Mouse (Mus musculus): ENCODE data around the gene D330020A13Rik. TPM values are rescaled to one million over a fixed set of nuclear protein-coding genes. Genes with fewer than 3 reads are reported as not detected.

Gene D330020A13Rik
- polyA plus RNA-seq, 1 experiment from 2014 or later: 0.77 TPM

DNA sequence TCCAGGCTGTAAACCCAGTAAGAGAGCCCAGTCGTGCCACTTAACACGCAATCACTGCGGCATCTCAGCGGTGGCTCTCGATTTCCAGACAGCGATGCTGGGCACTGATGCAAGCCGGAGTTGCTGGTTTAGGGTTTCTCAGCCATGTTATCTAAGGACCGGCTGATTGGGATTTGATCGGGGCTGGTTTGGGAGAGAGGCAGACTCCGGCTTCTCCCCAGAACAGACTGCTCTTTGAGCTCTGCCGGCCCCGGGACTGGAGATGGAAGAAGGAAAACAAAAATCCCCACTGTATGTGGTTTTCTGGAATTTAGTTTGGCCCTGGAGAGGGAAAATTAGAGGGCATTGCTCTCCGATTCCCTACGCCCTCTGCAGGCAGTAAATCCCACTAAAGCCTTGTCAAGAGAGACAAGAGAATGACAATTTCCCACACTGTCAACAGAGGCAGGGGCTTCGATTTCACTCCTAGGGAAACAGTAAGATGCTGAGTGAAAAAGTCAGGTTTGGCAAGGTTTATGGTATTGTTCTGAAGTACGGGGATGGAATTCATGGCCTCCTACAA lies 8.7 kb downstream of the D330020A13Rik start:
- peak overlapping the region; percentile 22 for H3K4me3 ChIP-seq
- H3K36me3 ChIP-seq: no peaks in the 10 kb centered on the region
- peaks cover 8% of the 10 kb centered on the region; the same call in 1 of the 2 replicates for H3K4me1 ChIP-seq
- peak overlapping the region; percentile 10; the same call in 1 of the 2 replicates for H3K9ac ChIP-seq
- whole genome bisulfite sequencing: 16% methylated on average over 16 of the region's 16 CpGs
- peak overlapping the region; percentile 67; the same call in 1 of the 2 replicates for H3K27ac ChIP-seq
- peak overlapping the region; percentile 44 for H3K4me2 ChIP-seq
- ATAC-seq (ENCODE audit: insufficient number of reproducible peaks, low FRiP score, low TSS enrichment, low read depth): no peak
- H3K9me3 ChIP-seq: no peaks in the 10 kb centered on the region
- H3K27me3 ChIP-seq: no peaks in the 10 kb centered on the region

DNA sequence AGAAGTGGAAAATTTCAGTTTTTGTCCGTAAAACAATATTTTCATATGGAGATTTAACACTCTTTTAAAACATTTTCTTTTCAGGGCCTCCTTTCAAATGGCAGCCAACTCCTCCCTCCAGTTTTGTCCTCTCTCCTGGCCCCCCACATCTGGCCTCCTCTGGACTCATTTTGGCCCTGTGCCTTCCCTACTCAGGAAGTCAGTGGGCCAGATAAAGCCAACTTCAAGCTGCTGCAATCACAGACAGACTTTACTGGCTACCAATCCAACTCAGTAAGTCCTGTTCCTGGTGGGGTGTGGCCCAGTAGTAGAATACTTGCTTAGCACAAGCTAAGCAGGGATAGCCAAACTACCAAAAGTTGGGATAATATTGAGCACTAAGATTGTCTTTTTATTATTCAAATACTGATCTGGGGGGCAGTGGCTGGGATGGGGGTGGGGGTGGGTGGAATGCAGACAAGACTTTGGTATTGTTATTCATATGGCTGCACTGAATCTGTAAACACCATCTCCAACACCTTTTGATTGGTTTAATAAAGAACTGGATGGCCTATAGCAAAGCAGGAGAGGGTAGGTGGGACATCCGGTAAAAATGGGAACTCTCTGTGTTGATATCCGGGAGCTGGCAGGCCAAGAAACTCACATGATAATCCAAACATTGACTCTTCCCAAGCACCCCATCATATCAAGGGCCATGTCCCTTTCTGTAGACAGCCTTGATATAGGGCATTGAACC lies 12.9 kb downstream of the D330020A13Rik start:
- Histone ChIP-seq H3K36me3 (no peaks in the 10 kb centered on the region), H3K9ac (no peak overlapping the region), H3K27me3 (no peaks in the 10 kb centered on the region), H3K27ac (no peak overlapping the region), H3K4me1 (peaks cover 8% of the 10 kb centered on the region; the same call in 1 of the 2 replicates), H3K4me3 (no peak overlapping the region), H3K4me2 (no peak overlapping the region), H3K9me3 (no peaks in the 10 kb centered on the region)
- WGBS: 80% methylated on average over 3 of the region's 3 CpGs
- ATAC-seq (ENCODE audit: insufficient number of reproducible peaks, low FRiP score, low TSS enrichment, low read depth): no peak

DNA sequence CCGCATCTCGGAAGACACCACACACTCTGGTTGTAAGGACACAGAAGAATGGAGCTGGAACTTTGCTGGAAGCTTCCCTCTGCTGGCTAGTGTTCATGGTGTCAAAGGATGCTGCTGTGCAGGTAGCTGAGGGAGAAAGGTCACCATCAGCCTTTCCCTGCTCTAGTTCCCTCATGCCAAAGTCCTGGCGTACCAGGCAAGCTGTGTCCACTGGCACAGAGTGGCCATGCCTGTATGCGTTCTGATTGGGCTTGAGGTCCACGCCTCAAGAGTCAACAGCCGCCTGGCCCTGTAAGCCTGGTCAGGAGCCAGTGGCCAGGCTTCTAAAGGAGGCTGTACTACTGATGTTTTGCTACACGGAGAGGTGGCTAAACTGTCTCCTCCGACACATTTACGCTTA lies 15.2 kb downstream of the D330020A13Rik start:
- no peak overlapping the region for H3K27ac ChIP-seq
- no peak for ATAC-seq (ENCODE audit: insufficient number of reproducible peaks, low FRiP score, low TSS enrichment, low read depth)
- no peak overlapping the region for H3K9ac ChIP-seq
- WGBS: 72% methylated on average over 9 of the region's 9 CpGs
- no peaks in the 10 kb centered on the region for H3K9me3 ChIP-seq
- no peak overlapping the region for H3K4me2 ChIP-seq
- H3K27me3 ChIP-seq: no peaks in the 10 kb centered on the region
- no peaks in the 10 kb centered on the region for H3K36me3 ChIP-seq
- no peak overlapping the region for H3K4me3 ChIP-seq
- no peaks in the 10 kb centered on the region; the same call in 1 of the 2 replicates for H3K4me1 ChIP-seq

DNA sequence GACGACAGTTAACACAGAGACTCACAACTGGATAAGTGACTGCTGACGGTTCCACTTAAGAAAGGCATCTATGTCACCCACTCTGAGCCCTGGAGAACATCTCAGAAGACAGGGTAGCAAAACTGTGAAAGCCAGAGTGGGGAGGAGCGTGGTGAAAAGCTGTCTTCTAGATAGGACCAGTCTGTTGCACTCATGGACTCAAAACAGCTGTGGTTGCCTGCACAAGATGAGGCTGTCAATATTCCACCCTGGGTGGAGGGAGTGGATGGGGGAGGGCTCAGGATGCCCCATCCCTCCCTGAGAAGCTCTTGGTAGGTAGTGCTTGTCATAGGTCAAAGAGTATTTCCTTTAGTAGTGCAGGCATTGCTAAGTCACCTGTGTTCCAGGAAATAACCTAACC lies 15.6 kb downstream of the D330020A13Rik start:
- Histone ChIP-seq H3K27ac (no peak overlapping the region), H3K4me1 (no peaks in the 10 kb centered on the region; the same call in 1 of the 2 replicates), H3K9ac (no peak overlapping the region), H3K27me3 (no peaks in the 10 kb centered on the region), H3K36me3 (no peaks in the 10 kb centered on the region), H3K9me3 (no peaks in the 10 kb centered on the region), H3K4me2 (no peak overlapping the region), H3K4me3 (no peak overlapping the region)
- ATAC-seq (ENCODE audit: insufficient number of reproducible peaks, low FRiP score, low TSS enrichment, low read depth): no peak
- WGBS: 46% methylated on average over 3 of the region's 3 CpGs

DNA sequence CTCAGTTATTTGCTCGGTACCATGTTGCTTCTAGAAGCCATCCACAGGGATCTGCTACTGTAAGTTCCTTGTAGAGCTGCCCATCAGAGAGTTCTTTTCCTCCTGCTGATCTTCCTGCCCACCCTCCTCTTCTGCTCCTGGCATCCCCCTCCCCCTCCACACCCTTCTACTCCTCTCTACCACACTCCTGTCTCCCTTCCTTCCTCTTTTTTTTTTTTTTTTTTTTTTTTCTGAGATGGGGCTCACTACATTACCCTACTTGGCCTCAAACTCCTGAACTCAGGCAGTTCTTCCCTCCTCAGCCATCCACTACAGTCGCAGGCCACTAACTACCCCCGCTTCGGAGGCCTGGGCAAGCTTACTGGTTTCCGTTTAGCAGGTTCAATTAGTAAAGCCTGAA lies 18.3 kb downstream of the D330020A13Rik start:
- no peak for ATAC-seq (ENCODE audit: insufficient number of reproducible peaks, low FRiP score, low TSS enrichment, low read depth)
- WGBS: 52% methylated on average over 5 of the region's 5 CpGs
- H3K9ac ChIP-seq: no peak overlapping the region
- no peak overlapping the region for H3K27ac ChIP-seq
- no peaks in the 10 kb centered on the region for H3K27me3 ChIP-seq
- H3K4me3 ChIP-seq: no peak overlapping the region
- H3K9me3 ChIP-seq: no peaks in the 10 kb centered on the region
- no peak overlapping the region for H3K4me2 ChIP-seq
- H3K36me3 ChIP-seq: no peaks in the 10 kb centered on the region
- no peaks in the 10 kb centered on the region for H3K4me1 ChIP-seq

DNA sequence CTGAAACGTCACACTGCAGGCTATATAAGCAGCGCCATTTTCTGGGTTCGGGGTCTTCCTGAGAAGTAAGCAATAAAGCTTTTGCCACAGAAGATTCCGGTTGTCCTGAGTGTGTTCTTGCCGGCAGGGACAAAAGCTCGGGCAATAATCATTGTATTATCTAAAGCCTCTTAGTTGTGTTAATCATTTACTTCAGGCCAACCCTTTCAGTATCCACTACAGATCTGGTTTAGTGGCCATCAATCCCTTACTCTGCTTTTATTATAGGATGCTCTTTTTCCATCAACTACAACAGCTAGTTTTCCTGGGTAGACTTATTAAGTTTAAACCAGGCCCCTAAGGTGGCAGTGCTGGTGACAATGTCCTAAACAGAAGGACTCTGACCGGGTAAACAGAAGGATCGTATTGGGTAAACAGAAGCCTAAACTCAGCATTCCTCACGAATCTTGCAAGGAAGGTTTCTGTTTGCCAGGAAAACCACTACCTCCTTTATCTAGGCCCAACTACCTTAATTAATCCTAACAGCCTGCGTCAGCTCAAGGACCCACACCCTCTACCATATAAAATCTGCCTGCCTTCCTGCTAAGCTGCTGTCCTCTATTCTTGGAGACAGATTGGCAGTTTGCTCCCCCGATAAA lies 24.3 kb downstream of the D330020A13Rik start:
- Histone ChIP-seq H3K9me3 (no peaks in the 10 kb centered on the region), H3K4me3 (no peak overlapping the region), H3K36me3 (no peaks in the 10 kb centered on the region), H3K9ac (no peak overlapping the region), H3K27ac (no peak overlapping the region), H3K4me1 (no peaks in the 10 kb centered on the region), H3K4me2 (no peak overlapping the region), H3K27me3 (no peaks in the 10 kb centered on the region)
- ATAC-seq (ENCODE audit: insufficient number of reproducible peaks, low FRiP score, low TSS enrichment, low read depth): no peak
- WGBS: 71% methylated on average over 11 of the region's 11 CpGs

DNA sequence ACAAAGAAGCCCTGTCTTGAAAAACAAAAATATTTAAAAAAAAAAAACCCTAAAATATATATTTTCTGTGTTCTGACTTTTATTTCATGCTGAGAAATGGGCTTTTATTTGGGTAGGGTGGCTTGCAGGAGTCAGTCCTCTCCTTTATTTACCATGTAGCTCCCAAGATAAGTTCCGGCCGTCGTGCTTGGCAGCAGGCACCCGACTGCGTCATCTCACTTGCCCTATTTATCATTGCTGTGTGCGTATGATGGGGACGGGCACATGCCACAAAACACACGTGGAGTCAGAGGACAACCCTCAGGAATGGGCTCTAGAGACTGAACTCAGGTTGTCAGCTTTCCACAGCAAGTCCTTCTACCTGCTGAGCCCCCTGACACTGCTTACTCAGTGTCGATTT lies 25.0 kb downstream of the D330020A13Rik start:
- Histone ChIP-seq H3K9me3 (no peaks in the 10 kb centered on the region), H3K9ac (no peak overlapping the region), H3K36me3 (no peaks in the 10 kb centered on the region), H3K27me3 (no peaks in the 10 kb centered on the region), H3K27ac (no peak overlapping the region), H3K4me3 (no peak overlapping the region), H3K4me1 (no peaks in the 10 kb centered on the region), H3K4me2 (no peak overlapping the region)
- WGBS: 89% methylated on average over 9 of the region's 9 CpGs
- ATAC-seq (ENCODE audit: insufficient number of reproducible peaks, low FRiP score, low TSS enrichment, low read depth): no peak

DNA sequence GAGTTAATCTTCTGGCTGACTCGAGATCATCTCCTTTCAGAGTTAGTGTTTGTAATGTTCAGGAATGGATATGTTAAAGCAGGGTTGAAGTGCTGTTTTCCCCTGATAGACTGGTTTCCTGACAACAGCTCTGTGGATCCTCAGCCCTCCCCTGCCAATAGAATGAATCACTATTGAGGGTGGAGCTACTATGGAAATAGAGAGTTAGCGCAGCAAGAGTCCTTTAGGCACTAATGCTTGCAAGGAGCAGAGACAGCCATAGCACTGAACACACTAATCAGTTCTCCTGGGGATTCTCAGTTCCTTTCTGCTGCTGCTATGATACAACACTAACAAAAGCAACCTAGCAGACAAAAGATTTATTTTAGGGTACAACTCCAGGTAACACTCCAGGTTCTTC lies 26.2 kb downstream of the D330020A13Rik start:
- Histone ChIP-seq H3K27me3 (no peaks in the 10 kb centered on the region), H3K4me1 (no peaks in the 10 kb centered on the region), H3K9ac (no peak overlapping the region), H3K27ac (no peak overlapping the region), H3K4me2 (no peak overlapping the region), H3K4me3 (no peak overlapping the region), H3K36me3 (peaks cover 8% of the 10 kb centered on the region), H3K9me3 (no peaks in the 10 kb centered on the region)
- WGBS: 63% methylated on average over 2 of the region's 2 CpGs
- ATAC-seq (ENCODE audit: insufficient number of reproducible peaks, low FRiP score, low TSS enrichment, low read depth): no peak

DNA sequence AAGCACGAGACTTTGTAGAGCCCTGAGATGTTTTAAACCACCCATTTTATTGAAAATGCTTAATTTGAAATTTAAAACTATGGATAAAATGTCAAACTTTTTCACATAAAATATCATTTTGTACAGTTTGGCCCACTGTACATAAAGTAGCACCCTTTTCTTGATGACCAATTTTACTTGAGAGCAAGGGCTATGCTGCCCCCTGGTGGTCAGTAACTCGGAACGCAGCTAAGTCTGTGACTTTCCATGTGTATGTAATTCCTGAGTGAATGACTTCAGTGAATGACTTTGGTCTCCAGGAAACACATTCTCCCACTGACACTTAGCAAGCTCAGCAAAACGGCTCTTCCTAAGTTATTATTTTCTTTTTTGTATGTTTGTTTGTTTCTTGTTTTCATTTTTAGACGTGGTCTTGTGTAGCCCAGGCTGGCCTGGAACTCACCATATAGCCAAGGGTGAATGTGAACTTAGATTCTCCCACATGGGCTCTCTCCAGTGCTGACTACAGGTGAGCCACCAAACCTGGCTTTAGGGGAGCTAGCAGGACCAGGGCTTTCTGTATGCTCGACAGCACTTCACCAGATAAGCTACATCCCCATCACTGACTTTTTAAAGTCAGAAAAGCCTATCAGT lies 30.2 kb downstream of the D330020A13Rik start:
- Histone ChIP-seq H3K9me3 (no peaks in the 10 kb centered on the region), H3K4me3 (no peak overlapping the region), H3K36me3 (peaks cover 27% of the 10 kb centered on the region), H3K27ac (no peak overlapping the region), H3K9ac (no peak overlapping the region), H3K4me2 (no peak overlapping the region), H3K4me1 (no peaks in the 10 kb centered on the region), H3K27me3 (no peaks in the 10 kb centered on the region)
- ATAC-seq (ENCODE audit: insufficient number of reproducible peaks, low FRiP score, low TSS enrichment, low read depth): no peak
- WGBS: 27% methylated on average over 6 of the region's 6 CpGs

DNA sequence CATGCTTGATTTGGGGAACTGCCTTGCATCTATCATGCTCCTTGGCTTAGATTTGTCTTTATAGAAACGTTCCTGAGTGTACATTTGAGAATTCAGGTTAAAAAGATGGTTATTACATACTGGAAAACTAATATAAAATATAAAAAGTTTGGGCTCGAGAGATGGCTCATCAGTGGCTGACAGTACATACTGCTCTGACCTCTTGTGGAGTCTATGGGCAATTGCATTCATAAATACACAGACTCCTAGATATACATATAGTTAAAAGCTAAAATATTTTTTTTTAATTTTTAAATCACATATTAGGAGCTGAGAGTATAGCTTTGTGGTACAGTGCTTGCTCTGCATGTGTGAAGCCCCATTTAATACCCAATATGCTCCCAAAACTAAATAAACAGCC lies 38.2 kb downstream of the D330020A13Rik start:
- 76% methylated on average over 2 of the region's 2 CpGs for WGBS
- Histone ChIP-seq H3K27ac (no peak overlapping the region), H3K4me3 (no peak overlapping the region), H3K4me1 (no peaks in the 10 kb centered on the region), H3K4me2 (no peak overlapping the region), H3K36me3 (peaks cover 84% of the 10 kb centered on the region), H3K27me3 (no peaks in the 10 kb centered on the region), H3K9ac (no peak overlapping the region), H3K9me3 (no peaks in the 10 kb centered on the region)
- no peak for ATAC-seq (ENCODE audit: insufficient number of reproducible peaks, low FRiP score, low TSS enrichment, low read depth)

DNA sequence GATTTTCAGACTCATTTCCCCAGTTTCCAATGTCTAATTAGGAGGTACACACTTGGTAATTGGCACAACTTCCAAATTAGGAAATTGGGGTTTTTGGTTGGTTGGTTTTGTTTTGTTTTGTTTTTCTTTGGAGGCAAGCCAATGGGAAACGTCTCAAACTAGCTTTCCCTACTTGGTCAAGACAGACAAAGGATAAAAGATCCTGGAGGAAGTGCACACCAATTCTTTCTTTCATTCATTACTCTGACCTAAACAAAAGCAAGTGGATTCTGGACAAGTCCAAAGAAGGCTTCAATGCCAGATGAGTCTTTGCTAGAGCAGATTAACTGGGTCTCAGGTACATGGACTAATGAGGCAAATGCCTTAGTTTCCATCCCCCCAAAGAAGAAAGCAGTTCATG lies 49.8 kb downstream of the D330020A13Rik start:
- H3K27ac ChIP-seq: no peak overlapping the region
- no peaks in the 10 kb centered on the region for H3K9me3 ChIP-seq
- H3K9ac ChIP-seq: no peak overlapping the region
- 94% methylated on average over 1 of the region's 1 CpGs for WGBS
- ATAC-seq (ENCODE audit: insufficient number of reproducible peaks, low FRiP score, low TSS enrichment, low read depth): no peak
- no peak overlapping the region for H3K4me2 ChIP-seq
- no peaks in the 10 kb centered on the region for H3K27me3 ChIP-seq
- H3K36me3 ChIP-seq: peaks cover 71% of the 10 kb centered on the region
- no peaks in the 10 kb centered on the region for H3K4me1 ChIP-seq
- no peak overlapping the region for H3K4me3 ChIP-seq
